21 mouse cellular contexts compared by ENCODE assay signal in genomic region chr15:24275100-24275499, GRCm38 (mm10).
"Had no signal": no experiment of that assay in that cellular context is flagged by ENCODE, and none has a peak within 500 bp of the region (broad histone marks: within the 10 kb centered on the region; RNA-seq: fewer than 3 reads in every experiment).

No protein-coding gene starts in this region.

- H3K4me3 ChIP-seq: layer of hippocampus, adult 2 months; left cerebral cortex, adult 2 months; liver, embryonic 13.5 days; neural tube, embryonic 12.5 days; neural tube, embryonic 15.5 days had no signal

- H3K9ac ChIP-seq: liver, embryonic 13.5 days; neural tube, embryonic 12.5 days; neural tube, embryonic 15.5 days had no signal

- H3K4me1 ChIP-seq: liver, embryonic 13.5 days; neural tube, embryonic 12.5 days; neural tube, embryonic 15.5 days had no signal

- H3K9me3 ChIP-seq: liver, embryonic 13.5 days; neural tube, embryonic 12.5 days; neural tube, embryonic 15.5 days had no signal

- H3K36me3 ChIP-seq: liver, embryonic 13.5 days; neural tube, embryonic 12.5 days; neural tube, embryonic 15.5 days had no signal

- H3K27ac ChIP-seq: layer of hippocampus, adult 2 months; left cerebral cortex, adult 2 months; liver, embryonic 13.5 days; neural tube, embryonic 12.5 days; neural tube, embryonic 15.5 days; stomach, postnatal 0 days had no signal

- H3K4me2 ChIP-seq: liver, embryonic 13.5 days; neural tube, embryonic 12.5 days; neural tube, embryonic 15.5 days had no signal

- DNase-seq: kidney, adult 18-20 months; kidney, adult 9 months; kidney, postnatal 14 days; kidney, postnatal 4 days; layer of hippocampus, postnatal 36 days; liver, embryonic 13.5 days; lung, adult 2 months; lung, postnatal 14 days; lung, postnatal 4 days; midbrain, embryonic 14.5 days; right cerebral cortex, adult 18-20 months; right cerebral cortex, postnatal 14 days; right cerebral cortex, postnatal 4 days; thymus, adult 2 months; thymus, postnatal 14 days; thymus, postnatal 4 days had no signal

- H3K27me3 ChIP-seq: liver, embryonic 13.5 days; neural tube, embryonic 12.5 days; neural tube, embryonic 15.5 days had no signal
